Mouse (Mus musculus): Measurements from ENCODE around the gene 1190005I06Rik. TPM values are rescaled to one million over a fixed set of nuclear protein-coding genes. Genes with fewer than 3 reads are reported as not detected.
A peak's percentile ranks its signal among the peaks of the same experiment; 100 is the strongest.

The 1190005I06Rik gene
- polyA plus RNA-seq, 1 experiment from 2014 or later = 1.4 TPM

DNA sequence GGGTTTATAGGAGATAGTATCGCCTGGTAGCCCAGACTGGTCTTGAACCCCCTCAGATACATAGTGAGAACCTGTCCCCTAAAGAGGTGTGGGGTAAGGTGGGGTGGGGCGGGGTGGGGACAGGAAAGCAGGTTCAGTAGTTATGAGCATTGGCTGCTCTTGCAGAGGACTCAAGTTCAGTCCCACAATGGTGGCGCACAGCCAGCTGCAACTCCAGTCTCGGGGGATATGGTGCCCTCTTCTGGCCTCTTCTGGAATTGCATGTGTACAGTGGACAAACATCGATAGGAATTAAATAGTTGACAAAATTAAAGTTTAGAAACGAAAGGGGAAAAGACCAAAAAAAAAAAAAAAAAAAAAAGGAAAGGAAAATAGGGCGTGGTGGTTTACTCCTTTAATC, 47.9 kb downstream of the 1190005I06Rik start:
- no peaks in the 10 kb centered on the region; the same call in none of the 2 replicates for H3K9me3 ChIP-seq (replicated peaks; ENCODE audit: control insufficient read depth, low read length)
- H3K4me2 ChIP-seq (ENCODE audit: low read depth, low read length) = no peak overlapping the region
- no peak for ATAC-seq (ENCODE audit: low read depth)
- H3K27ac ChIP-seq (ENCODE audit: low read length) = no peak overlapping the region
- WGBS (ENCODE audit: insufficient replicate concordance) = 33% methylated on average over 7 of the region's 7 CpGs
- no peaks in the 10 kb centered on the region for H3K4me1 ChIP-seq (ENCODE audit: control insufficient read depth, low read depth, low read length)
- no peaks in the 10 kb centered on the region for H3K36me3 ChIP-seq (ENCODE audit: control insufficient read depth, insufficient read depth)
- H3K27me3 ChIP-seq (ENCODE audit: control insufficient read depth, insufficient read depth, low read depth, low read length) = peaks cover 3% of the 10 kb centered on the region; the same call in 1 of the 2 replicates
- no peak overlapping the region for H3K4me3 ChIP-seq (ENCODE audit: low read depth, low read length)
- H3K9ac ChIP-seq (ENCODE audit: low read depth, low read length) = no peak overlapping the region

DNA sequence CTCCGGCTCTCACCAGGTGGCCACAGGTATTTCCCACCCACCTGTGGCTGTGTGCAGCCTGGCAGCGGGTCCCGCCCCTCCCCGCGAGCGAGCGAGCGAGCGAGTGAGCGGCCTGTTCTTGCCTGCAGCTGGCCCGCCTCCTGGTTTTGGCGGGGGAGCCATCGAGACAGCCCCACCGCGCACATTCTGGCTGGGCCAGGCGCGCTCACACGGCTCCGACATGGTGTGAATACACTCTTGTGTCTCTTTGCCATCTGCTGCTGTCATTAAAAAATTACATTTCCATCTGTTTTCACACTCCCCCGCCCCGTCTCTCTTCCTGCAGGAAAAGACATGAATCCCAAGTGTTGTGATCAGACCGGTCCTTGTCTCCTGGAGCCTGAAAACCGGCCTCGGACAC, 48.9 kb downstream of the 1190005I06Rik start:
- Histone ChIP-seq H3K36me3 (ENCODE audit: control insufficient read depth, insufficient read depth) (no peaks in the 10 kb centered on the region), H3K4me3 (ENCODE audit: low read depth, low read length) (no peak overlapping the region), H3K4me1 (ENCODE audit: control insufficient read depth, low read depth, low read length) (no peaks in the 10 kb centered on the region), H3K27me3 (ENCODE audit: control insufficient read depth, insufficient read depth, low read depth, low read length) (peaks cover 3% of the 10 kb centered on the region; the same call in 1 of the 2 replicates), H3K4me2 (ENCODE audit: low read depth, low read length) (no peak overlapping the region), H3K9ac (ENCODE audit: low read depth, low read length) (no peak overlapping the region), H3K27ac (ENCODE audit: low read length) (no peak overlapping the region), H3K9me3 (replicated peaks; ENCODE audit: control insufficient read depth, low read length) (no peaks in the 10 kb centered on the region; the same call in none of the 2 replicates)
- WGBS (ENCODE audit: insufficient replicate concordance) = 59% methylated on average over 24 of the region's 24 CpGs
- ATAC-seq (ENCODE audit: low read depth) = no peak

- H3K9me3 ChIP-seq (replicated peaks; ENCODE audit: control insufficient read depth, low read length) = no peaks in the 10 kb centered on the region; the same call in 1 of the 2 replicates
- no peak overlapping the region for H3K4me2 ChIP-seq (ENCODE audit: low read depth, low read length)
- H3K4me1 ChIP-seq (ENCODE audit: control insufficient read depth, low read depth, low read length) = no peaks in the 10 kb centered on the region
- 9% methylated on average over 5 of the region's 5 CpGs for WGBS (ENCODE audit: insufficient replicate concordance)
- no peak overlapping the region for H3K4me3 ChIP-seq (ENCODE audit: low read depth, low read length)
- no peak for ATAC-seq (ENCODE audit: low read depth)
- no peak overlapping the region for H3K9ac ChIP-seq (ENCODE audit: low read depth, low read length)
- H3K36me3 ChIP-seq (ENCODE audit: control insufficient read depth, insufficient read depth) = no peaks in the 10 kb centered on the region
- peaks cover 3% of the 10 kb centered on the region; the same call in 1 of the 2 replicates for H3K27me3 ChIP-seq (ENCODE audit: control insufficient read depth, insufficient read depth, low read depth, low read length)
- no peak overlapping the region for H3K27ac ChIP-seq (ENCODE audit: low read length)
Observed at GRCm38 (mm10) chr8:120595963-120596362, 51.5 kb downstream of the 1190005I06Rik start.

- no peak overlapping the region for H3K4me3 ChIP-seq (ENCODE audit: low read depth, low read length)
- H3K27me3 ChIP-seq (ENCODE audit: control insufficient read depth, insufficient read depth, low read depth, low read length) = peaks cover 3% of the 10 kb centered on the region; the same call in 1 of the 2 replicates
- H3K4me2 ChIP-seq (ENCODE audit: low read depth, low read length) = no peak overlapping the region
- H3K9me3 ChIP-seq (replicated peaks; ENCODE audit: control insufficient read depth, low read length) = no peaks in the 10 kb centered on the region; the same call in 1 of the 2 replicates
- no peak overlapping the region for H3K9ac ChIP-seq (ENCODE audit: low read depth, low read length)
- no peak for ATAC-seq (ENCODE audit: low read depth)
- 75% methylated on average over 5 of the region's 5 CpGs for WGBS (ENCODE audit: insufficient replicate concordance)
- H3K36me3 ChIP-seq (ENCODE audit: control insufficient read depth, insufficient read depth) = no peaks in the 10 kb centered on the region
- no peak overlapping the region for H3K27ac ChIP-seq (ENCODE audit: low read length)
- peaks cover 6% of the 10 kb centered on the region for H3K4me1 ChIP-seq (ENCODE audit: control insufficient read depth, low read depth, low read length)
Observed at GRCm38 (mm10) chr8:120594571-120594970, 52.9 kb downstream of the 1190005I06Rik start.

GRCm38 (mm10) chr8:120591587-120592292, 55.7 kb downstream of the 1190005I06Rik start:
- Histone ChIP-seq H3K27ac (ENCODE audit: low read length) (no peak overlapping the region), H3K4me2 (ENCODE audit: low read depth, low read length) (no peak overlapping the region)

DNA sequence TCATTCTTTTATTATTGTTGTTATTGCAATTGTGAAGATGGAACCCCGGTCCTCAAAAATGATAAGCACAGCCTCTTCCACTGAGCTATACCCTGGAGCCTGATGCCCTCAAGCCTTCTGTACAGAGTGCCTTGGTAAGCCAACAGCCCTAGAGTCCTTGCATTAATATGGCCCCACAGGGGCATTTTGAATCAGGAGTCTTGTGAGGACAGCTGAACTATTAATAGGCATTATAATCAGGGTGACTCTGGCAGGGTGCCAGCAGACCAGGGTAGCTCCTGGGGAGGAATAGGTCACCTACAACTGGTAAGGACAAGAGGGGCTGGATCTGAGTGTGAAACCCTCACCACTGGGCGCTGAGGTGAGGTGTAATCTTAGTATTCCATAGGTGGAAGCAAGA, 57.5 kb downstream of the 1190005I06Rik start:
- Histone ChIP-seq H3K27ac (ENCODE audit: low read length) (peak overlapping the region; percentile 21; the same call in 1 of the 2 replicates), H3K9ac (ENCODE audit: low read depth, low read length) (peak overlapping the region; percentile 58), H3K27me3 (ENCODE audit: control insufficient read depth, insufficient read depth, low read depth, low read length) (no peaks in the 10 kb centered on the region), H3K4me3 (ENCODE audit: low read depth, low read length) (peak overlapping the region; percentile 77), H3K9me3 (replicated peaks; ENCODE audit: control insufficient read depth, low read length) (no peaks in the 10 kb centered on the region; the same call in 1 of the 2 replicates), H3K4me2 (ENCODE audit: low read depth, low read length) (peak overlapping the region; percentile 98), H3K4me1 (ENCODE audit: control insufficient read depth, low read depth, low read length) (peaks cover 21% of the 10 kb centered on the region), H3K36me3 (ENCODE audit: control insufficient read depth, insufficient read depth) (peaks cover 6% of the 10 kb centered on the region; the same call in 1 of the 2 replicates)
- ATAC-seq (ENCODE audit: low read depth) = no peak
- 40% methylated on average over 2 of the region's 2 CpGs for WGBS (ENCODE audit: insufficient replicate concordance)

More at GRCm38 (mm10) chr8:120591587-120592292, 55.7 kb downstream of the 1190005I06Rik start:
- Histone ChIP-seq H3K27me3 (ENCODE audit: control insufficient read depth, insufficient read depth, low read depth, low read length) (no peaks in the 10 kb centered on the region), H3K36me3 (ENCODE audit: control insufficient read depth, insufficient read depth) (no peaks in the 10 kb centered on the region), H3K9ac (ENCODE audit: low read depth, low read length) (no peak overlapping the region), H3K4me1 (ENCODE audit: control insufficient read depth, low read depth, low read length) (peaks cover 21% of the 10 kb centered on the region), H3K4me3 (ENCODE audit: low read depth, low read length) (no peak overlapping the region), H3K9me3 (replicated peaks; ENCODE audit: control insufficient read depth, low read length) (no peaks in the 10 kb centered on the region; the same call in 1 of the 2 replicates)
- no peak for ATAC-seq (ENCODE audit: low read depth)
- WGBS (ENCODE audit: insufficient replicate concordance) = 51% methylated on average over 10 of the region's 10 CpGs

- Histone ChIP-seq H3K4me1 (ENCODE audit: control insufficient read depth, low read depth, low read length) (peaks cover 21% of the 10 kb centered on the region), H3K4me2 (ENCODE audit: low read depth, low read length) (peak within 1 kb of the TSS; percentile 98), H3K9me3 (replicated peaks; ENCODE audit: control insufficient read depth, low read length) (no peaks in the 10 kb centered on the region), H3K9ac (ENCODE audit: low read depth, low read length) (peak within 1 kb of the TSS; percentile 78), H3K27ac (ENCODE audit: low read length) (peak within 1 kb of the TSS; percentile 50), H3K4me3 (ENCODE audit: low read depth, low read length) (peak within 1 kb of the TSS; percentile 77), H3K36me3 (ENCODE audit: control insufficient read depth, insufficient read depth) (peaks cover 6% of the 10 kb centered on the region; the same call in 1 of the 2 replicates), H3K27me3 (ENCODE audit: control insufficient read depth, insufficient read depth, low read depth, low read length) (no peaks in the 10 kb centered on the region)
- ATAC-seq (ENCODE audit: low read depth) = peak; percentile 96
- WGBS (ENCODE audit: insufficient replicate concordance) = under 1% methylated on average over 67 of the region's 67 CpGs
Observed at GRCm38 (mm10) chr8:120588908-120589771, 58.3 kb downstream of the 1190005I06Rik start, which contains the start of gene Gins2. Gins2 (minus strand) TSS chr8:120589304.

GRCm38 (mm10) chr8:120585521-120585920, 61.9 kb downstream of the 1190005I06Rik start:
- WGBS (ENCODE audit: insufficient replicate concordance) = 88% methylated on average over 10 of the region's 10 CpGs
- H3K4me2 ChIP-seq (ENCODE audit: low read depth, low read length) = no peak overlapping the region
- no peaks in the 10 kb centered on the region for H3K27me3 ChIP-seq (ENCODE audit: control insufficient read depth, insufficient read depth, low read depth, low read length)
- peaks cover 21% of the 10 kb centered on the region for H3K4me1 ChIP-seq (ENCODE audit: control insufficient read depth, low read depth, low read length)
- H3K27ac ChIP-seq (ENCODE audit: low read length) = no peak overlapping the region
- peaks cover 17% of the 10 kb centered on the region for H3K36me3 ChIP-seq (ENCODE audit: control insufficient read depth, insufficient read depth)
- H3K9ac ChIP-seq (ENCODE audit: low read depth, low read length) = no peak overlapping the region
- H3K4me3 ChIP-seq (ENCODE audit: low read depth, low read length) = no peak overlapping the region
- no peaks in the 10 kb centered on the region for H3K9me3 ChIP-seq (replicated peaks; ENCODE audit: control insufficient read depth, low read length)
- no peak for ATAC-seq (ENCODE audit: low read depth)
